27 mouse cellular contexts compared by ENCODE assay signal in the genomic region with DNA sequence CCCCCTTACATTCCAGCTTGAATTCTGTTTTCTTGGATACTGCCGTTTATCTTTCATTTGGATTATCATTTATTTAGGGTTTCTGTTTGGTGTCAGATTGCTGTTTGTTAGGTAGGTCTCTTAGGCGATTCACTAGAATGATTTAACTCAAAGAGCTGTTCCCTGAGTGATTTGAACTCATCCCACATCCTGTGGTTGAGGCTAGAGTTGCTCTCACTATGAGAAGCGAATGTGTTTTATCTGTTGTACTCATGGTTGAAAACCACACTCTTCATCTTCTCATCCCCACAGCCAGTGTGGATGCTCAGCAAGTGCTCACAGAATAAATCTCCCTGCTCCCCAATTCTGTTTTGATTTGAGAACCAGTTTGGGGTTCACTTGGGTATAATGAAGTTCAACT. TPM values are rescaled to one million over a fixed set of nuclear protein-coding genes. Genes with fewer than 3 reads are reported as not detected.
"Had no signal": no experiment of that assay in that cellular context is flagged by ENCODE, and none has a peak within 500 bp of the region (broad histone marks: within the 10 kb centered on the region; RNA-seq: fewer than 3 reads in every experiment).

No protein-coding gene starts in this region.

- H3K27me3 ChIP-seq: heart, embryonic 13.5 days; heart, embryonic 15.5 days; hindbrain, embryonic 13.5 days; hindbrain, embryonic 15.5 days; intestine, embryonic 15.5 days; limb, embryonic 12.5 days had no signal

- H3K36me3 ChIP-seq: hindbrain, embryonic 13.5 days; hindbrain, embryonic 15.5 days had no signal

- DNase-seq: gastrocnemius, postnatal 14 days; gastrocnemius, postnatal 36 days; heart, adult 11 months; heart, adult 2 months; heart, postnatal 14 days; heart, postnatal 36 days; kidney, adult 18-20 months; kidney, adult 8-10 months; kidney, postnatal 10 days; kidney, postnatal 25 days; kidney, postnatal 4 days; liver had no signal

- H3K4me2 ChIP-seq: heart, embryonic 11.5 days; heart, embryonic 13.5 days; heart, embryonic 15.5 days; hindbrain, embryonic 13.5 days; hindbrain, embryonic 15.5 days; intestine, embryonic 15.5 days; limb, embryonic 12.5 days; liver, embryonic 11.5 days had no signal

- H3K9ac ChIP-seq: heart, embryonic 13.5 days; heart, embryonic 15.5 days; hindbrain, embryonic 13.5 days; hindbrain, embryonic 15.5 days; intestine, embryonic 15.5 days; limb, embryonic 12.5 days had no signal

- H3K4me3 ChIP-seq: heart, adult 2 months; heart, embryonic 13.5 days; heart, embryonic 15.5 days; hindbrain, embryonic 13.5 days; hindbrain, embryonic 15.5 days; intestine, embryonic 15.5 days; layer of hippocampus, adult 2 months; left cerebral cortex, adult 2 months; limb, embryonic 10.5 days; limb, embryonic 12.5 days had no signal

- ATAC-seq: hindbrain, postnatal 0 days; inflammation-experienced regulatory T-cells, adult 6 months; intestine, embryonic 15.5 days; intestine, postnatal 0 days had no signal

- H3K9me3 ChIP-seq: heart, embryonic 13.5 days; heart, embryonic 15.5 days; hindbrain, embryonic 13.5 days; hindbrain, embryonic 15.5 days; intestine, embryonic 15.5 days; limb, embryonic 10.5 days; limb, embryonic 12.5 days had no signal

- H3K4me1 ChIP-seq: hindbrain, embryonic 15.5 days; intestine, embryonic 15.5 days; limb, embryonic 10.5 days; limb, embryonic 12.5 days had no signal

- H3K27ac ChIP-seq: heart, adult 2 months; heart, embryonic 13.5 days; heart, embryonic 15.5 days; hindbrain, embryonic 13.5 days; hindbrain, embryonic 15.5 days; hindbrain, postnatal 0 days; intestine, embryonic 15.5 days; layer of hippocampus, adult 2 months; left cerebral cortex, adult 2 months; limb, embryonic 10.5 days; limb, embryonic 12.5 days had no signal

RNA-seq across cellular contexts. Expression of a gene that starts 19.5 kb away (rescaled TPM):
- total RNA-seq: hematopoietic stem cell, adult 5-6 weeks had no signal
- polyA plus RNA-seq: inflammation-experienced regulatory T-cells, adult 6 months had no signal
